ENCODE assay signal across 16 mouse cellular contexts in genomic region chr1:162158486-162158885, GRCm38 (mm10).
"Had no signal": no experiment of that assay in that cellular context is flagged by ENCODE, and none has a peak within 500 bp of the region (broad histone marks: within the 10 kb centered on the region; RNA-seq: fewer than 3 reads in every experiment).

No protein-coding gene starts in this region.

- H3K4me2 ChIP-seq: kidney, embryonic 15.5 days; liver, embryonic 11.5 days; liver, embryonic 15.5 days; lung, embryonic 14.5 days; midbrain, embryonic 12.5 days; neural tube, embryonic 15.5 days had no signal

- H3K4me1 ChIP-seq: liver, embryonic 15.5 days; neural tube, embryonic 15.5 days had no signal

- H3K27ac ChIP-seq: kidney, embryonic 15.5 days; liver, embryonic 15.5 days; midbrain, embryonic 12.5 days; neural tube, embryonic 15.5 days; stomach, postnatal 0 days had no signal

- ATAC-seq: intestine, embryonic 16.5 days had no signal

- H3K27me3 ChIP-seq: kidney, embryonic 15.5 days; liver, embryonic 15.5 days; midbrain, embryonic 12.5 days; neural tube, embryonic 15.5 days had no signal

- H3K9ac ChIP-seq: kidney, embryonic 15.5 days; liver, embryonic 15.5 days; lung, embryonic 14.5 days; midbrain, embryonic 12.5 days; neural tube, embryonic 15.5 days had no signal

- H3K36me3 ChIP-seq: kidney, embryonic 15.5 days; liver, embryonic 15.5 days; midbrain, embryonic 12.5 days; neural tube, embryonic 15.5 days had no signal

- H3K4me3 ChIP-seq: kidney, embryonic 15.5 days; liver, embryonic 15.5 days; megakaryocyte, embryonic 14.5 days; midbrain, embryonic 12.5 days; myocyte; neural tube, embryonic 15.5 days had no signal

- H3K9me3 ChIP-seq: kidney, embryonic 15.5 days; liver, embryonic 15.5 days; megakaryocyte, embryonic 14.5 days; midbrain, embryonic 12.5 days; neural tube, embryonic 15.5 days had no signal

- DNase-seq: kidney, adult 2 months; kidney, postnatal 36 days; lung, embryonic 14.5 days; lung, postnatal 10 days; lung, postnatal 4 days; thymus, adult 2 months; thymus, postnatal 25 days had no signal
